Mouse (Mus musculus) limb, embryonic 15.5 days (tissue): ENCODE results near the gene Gmnn. TPM values are rescaled to one million over a fixed set of nuclear protein-coding genes. Genes with fewer than 3 reads are reported as not detected.

Source experiments
- polyA plus RNA-seq: library from polyadenylated mRNA; unstranded; fragments of >200 nt; fragmentation: Nextera tagmentation; extraction: Ambion mirVana; gene quantifications from 2 replicates; pipeline ENCODE4 v1.2.1, GENCODE M21; 2015

Gene Gmnn
- polyA plus RNA-seq, 1 experiment from 2014 or later = 73.7 TPM

Other genes with a start within 250 kb of the Gmnn start
- 4.1 and 4.7 TPM in 2 replicates for gene Ripor2, start 179.7 kb downstream of the Gmnn start, polyA plus RNA-seq
- not detected in 2 replicates for gene Armh2, start 20.7 kb downstream of the Gmnn start, polyA plus RNA-seq
- 14.1 and 15.0 TPM in 2 replicates for gene BC005537, start 39.7 kb upstream of the Gmnn start, polyA plus RNA-seq
- 66.3 and 75.3 TPM in 2 replicates for gene Acot13, start 69.6 kb upstream of the Gmnn start, polyA plus RNA-seq
- 44.3 and 46.2 TPM in 2 replicates for gene Tdp2, start 69.8 kb upstream of the Gmnn start, polyA plus RNA-seq
- 0.04 and 0.06 TPM in 2 replicates for gene D130043K22Rik, start 83.2 kb upstream of the Gmnn start, polyA plus RNA-seq
- 4.0 and 4.8 TPM in 2 replicates for gene Aldh5a1, start 175.7 kb upstream of the Gmnn start, polyA plus RNA-seq
- gene Gpld1, start 181.2 kb upstream of the Gmnn start, polyA plus RNA-seq = 4.6 and 5.6 TPM in 2 replicates